Mouse (Mus musculus): Measurements from ENCODE around the gene Mrpl17. TPM values are rescaled to one million over a fixed set of nuclear protein-coding genes. Genes with fewer than 3 reads are reported as not detected.
"Not testable (repeated sequence)": the region's sequence is repeated elsewhere in the genome, so short reads cannot be mapped to it uniquely, and the experiment has no call there.

The Mrpl17 gene
- total RNA-seq (2015; ENCODE audit: low replicate concordance), result 52.9 and 69.0 TPM in 2 replicates
- 13.7 and 34.7 TPM in 2 replicates for total RNA-seq (2017; ENCODE audit: low replicate concordance)

GRCm38 (mm10) chr7:105810877-105811489 is at the start of gene Mrpl17:
TSS of gene Mrpl17 (minus strand) at chr7:105811099.
- peak; percentile 96 for ATAC-seq (replicated peaks; ENCODE audit: low FRiP score, poor library complexity, severe bottlenecking)

GRCm38 (mm10) chr7:105855718-105856560 is 45.0 kb upstream of the Mrpl17 start:
- not testable (repeated sequence) for ATAC-seq (replicated peaks; ENCODE audit: low FRiP score, poor library complexity, severe bottlenecking)

DNA sequence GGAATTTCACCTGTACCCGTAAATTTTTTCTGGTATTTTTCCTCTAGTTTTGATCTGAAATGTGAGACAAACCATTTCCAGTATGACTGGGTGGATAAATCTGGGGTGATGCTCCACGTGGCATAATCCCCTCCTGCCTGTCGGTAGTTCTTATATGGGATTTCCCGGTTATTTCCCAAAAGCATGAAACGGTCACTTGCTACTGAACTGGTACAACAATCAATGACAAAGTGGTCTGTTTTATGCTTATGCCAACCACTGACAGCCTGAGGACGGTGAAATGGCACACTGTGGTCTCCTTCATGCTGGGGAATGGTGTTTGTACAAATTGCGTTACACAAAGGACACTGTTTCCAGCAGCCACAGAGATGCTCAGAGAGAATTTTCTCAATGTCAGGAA is 13.4 kb upstream of the Mrpl17 start:
- no peak for ATAC-seq (replicated peaks; ENCODE audit: low FRiP score, poor library complexity, severe bottlenecking)

GRCm38 (mm10) chr7:105818483-105818882 is 7.6 kb upstream of the Mrpl17 start:
- no peak for ATAC-seq (replicated peaks; ENCODE audit: low FRiP score, poor library complexity, severe bottlenecking)

GRCm38 (mm10) chr7:105816736-105817135 is 5.8 kb upstream of the Mrpl17 start:
- no peak for ATAC-seq (replicated peaks; ENCODE audit: low FRiP score, poor library complexity, severe bottlenecking)

DNA sequence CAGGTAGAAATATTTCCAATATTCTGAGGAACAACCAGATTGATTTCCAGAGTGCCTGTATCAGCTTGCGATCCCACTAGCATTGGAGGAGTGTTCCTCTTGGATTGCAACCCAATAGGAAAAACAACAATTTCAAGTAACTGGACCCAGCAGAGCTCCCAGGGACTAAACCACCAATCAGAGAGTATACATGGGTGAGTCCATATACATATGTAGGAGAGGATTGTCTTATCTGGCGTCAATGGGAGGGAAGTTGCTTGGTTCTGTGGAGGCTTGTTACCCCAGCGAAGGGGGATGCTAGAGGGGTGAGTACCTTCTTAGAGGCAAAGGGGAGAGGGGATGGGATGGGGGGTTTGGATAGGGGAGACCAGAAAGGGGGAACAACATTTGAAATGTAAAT is 2.4 kb upstream of the Mrpl17 start:
- ATAC-seq (replicated peaks; ENCODE audit: low FRiP score, poor library complexity, severe bottlenecking), result no peak

- no peak for ATAC-seq (replicated peaks; ENCODE audit: low FRiP score, poor library complexity, severe bottlenecking)
These were observed 1.7 kb upstream of the Mrpl17 start for GRCm38 (mm10) chr7:105812566-105812965.

DNA sequence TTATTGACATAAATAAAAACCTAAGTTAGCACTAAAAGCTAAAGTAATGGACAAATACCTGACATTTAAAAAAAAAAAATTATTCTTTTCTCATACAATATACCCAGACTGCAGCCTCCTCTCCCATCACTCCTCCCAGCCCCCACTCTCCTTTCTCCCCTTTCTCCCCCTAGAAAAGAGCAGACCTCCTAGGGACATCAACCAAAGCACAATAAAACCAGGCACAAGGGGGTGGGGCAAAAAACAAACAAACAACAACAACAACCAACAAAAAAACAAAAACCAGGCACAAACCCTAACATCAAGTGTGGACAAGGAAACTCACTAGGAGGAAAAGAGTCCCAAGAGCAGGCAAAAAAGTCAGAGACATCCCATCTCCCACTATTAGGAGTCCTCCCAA is 617 bp upstream of the Mrpl17 start:
- ATAC-seq (replicated peaks; ENCODE audit: low FRiP score, poor library complexity, severe bottlenecking), result no peak

DNA sequence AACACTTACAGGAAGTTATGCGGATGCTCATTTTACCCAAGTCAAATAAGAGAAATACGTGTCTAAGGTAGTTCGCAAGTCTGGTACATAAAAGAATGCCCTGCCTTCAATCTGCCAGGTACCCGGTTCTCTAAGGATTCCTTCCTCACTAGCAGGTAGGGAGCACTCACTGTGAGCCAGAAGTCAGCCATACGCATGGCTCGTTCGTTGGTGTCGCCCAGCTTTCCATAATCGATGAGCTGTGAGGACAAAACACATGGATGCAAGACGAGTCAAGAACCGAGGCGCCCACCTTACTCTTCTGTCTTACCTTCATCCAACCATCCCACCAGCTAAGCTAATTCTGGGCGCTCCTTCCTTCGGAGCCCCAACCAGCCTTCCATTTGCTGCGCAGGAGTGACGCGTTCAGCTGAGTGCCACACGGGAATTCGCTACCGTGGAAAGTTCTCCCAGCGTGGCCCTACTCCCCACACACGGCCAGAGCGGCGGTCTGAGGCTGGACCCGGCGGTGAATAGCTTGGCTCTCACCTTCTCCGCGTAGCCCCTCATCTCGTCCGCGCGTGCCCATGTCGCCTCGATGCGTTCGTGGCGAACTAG is 521 bp downstream of the Mrpl17 start:
- no peak; the same call in 1 of the 2 replicates for ATAC-seq (replicated peaks; ENCODE audit: low FRiP score, poor library complexity, severe bottlenecking)

DNA sequence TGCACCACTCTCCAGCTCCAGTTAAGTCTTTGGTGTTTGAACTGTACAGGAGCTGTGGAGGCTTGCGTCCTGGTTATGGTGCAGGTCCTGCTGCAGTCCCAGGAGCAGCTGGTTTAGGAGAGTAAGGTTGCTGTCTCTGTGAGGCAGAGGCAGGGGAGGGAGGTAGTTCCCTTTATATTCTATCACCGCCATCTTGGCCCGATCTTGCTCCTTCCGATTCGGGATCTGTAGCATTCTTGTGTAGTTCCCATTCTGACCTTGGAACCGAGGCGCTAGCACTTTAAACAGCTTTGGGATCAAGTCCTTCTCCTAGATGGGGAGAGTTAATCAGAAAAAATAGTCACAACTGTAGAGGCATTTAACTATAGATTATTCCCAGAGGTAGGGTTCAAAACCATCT is 1.1 kb downstream of the Mrpl17 start:
- no peak for ATAC-seq (replicated peaks; ENCODE audit: low FRiP score, poor library complexity, severe bottlenecking)

DNA sequence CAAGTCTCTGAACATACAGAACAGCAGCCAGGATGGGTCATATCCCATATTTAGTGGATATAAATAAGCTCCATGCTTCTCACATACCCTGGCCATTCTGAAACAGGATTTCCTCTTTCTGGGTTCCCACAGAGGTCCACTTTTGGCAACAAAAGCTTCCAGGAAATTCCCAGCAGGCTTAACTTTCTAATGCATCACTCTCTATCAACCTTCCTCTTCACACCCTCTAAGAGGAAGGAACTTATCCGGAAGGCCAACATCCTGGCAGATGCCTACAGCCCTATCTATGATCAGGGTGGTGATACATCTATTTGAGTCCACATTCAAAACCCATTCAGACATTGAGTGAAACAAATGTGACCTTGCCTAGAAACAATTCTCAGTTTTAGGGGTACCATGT is 2.5 kb downstream of the Mrpl17 start:
- no peak for ATAC-seq (replicated peaks; ENCODE audit: low FRiP score, poor library complexity, severe bottlenecking)

DNA sequence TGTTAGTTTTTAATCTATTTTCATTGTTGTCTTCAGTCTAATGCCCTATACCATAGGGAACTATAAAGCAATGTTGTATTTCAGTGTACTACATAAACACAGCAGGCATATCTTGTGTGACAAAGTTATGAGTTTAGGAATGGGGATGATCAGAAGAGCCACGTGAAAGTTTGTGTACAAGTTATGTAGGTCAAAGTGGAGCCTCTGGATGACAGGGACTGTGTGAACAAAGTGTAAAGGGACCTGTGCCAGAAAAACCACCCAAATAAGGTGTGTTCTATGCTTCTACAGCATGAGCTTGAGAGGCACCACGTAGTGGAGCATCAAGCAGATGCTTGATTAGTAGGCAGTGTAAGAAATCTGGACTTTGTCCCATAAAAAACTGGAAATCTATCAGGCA is 4.2 kb downstream of the Mrpl17 start:
- ATAC-seq (replicated peaks; ENCODE audit: low FRiP score, poor library complexity, severe bottlenecking), result no peak

DNA sequence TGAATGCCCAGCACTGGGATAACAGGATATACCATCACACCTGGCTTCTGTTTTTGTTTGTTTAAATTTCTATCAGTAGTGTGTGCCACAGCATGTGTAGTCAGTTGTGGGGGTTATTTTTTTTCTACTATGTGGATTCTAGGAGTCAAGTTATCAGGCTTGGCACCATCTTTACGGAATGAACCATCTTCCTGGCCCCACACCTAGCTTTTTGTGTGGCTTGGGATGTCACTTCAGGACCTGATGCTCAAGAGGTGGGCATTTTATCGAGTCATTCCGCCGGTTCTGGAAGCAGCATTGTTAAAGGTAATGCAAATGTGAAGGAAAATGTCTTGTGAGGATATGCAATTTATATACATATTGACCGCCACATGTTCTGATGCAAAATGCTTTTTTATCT is 4.8 kb downstream of the Mrpl17 start:
- ATAC-seq (replicated peaks; ENCODE audit: low FRiP score, poor library complexity, severe bottlenecking), result no peak

GRCm38 (mm10) chr7:105803428-105803827 is 7.5 kb downstream of the Mrpl17 start:
- no peak for ATAC-seq (replicated peaks; ENCODE audit: low FRiP score, poor library complexity, severe bottlenecking)

- ATAC-seq (replicated peaks; ENCODE audit: low FRiP score, poor library complexity, severe bottlenecking), result no peak
These were observed 8.1 kb downstream of the Mrpl17 start for GRCm38 (mm10) chr7:105802771-105803170.

DNA sequence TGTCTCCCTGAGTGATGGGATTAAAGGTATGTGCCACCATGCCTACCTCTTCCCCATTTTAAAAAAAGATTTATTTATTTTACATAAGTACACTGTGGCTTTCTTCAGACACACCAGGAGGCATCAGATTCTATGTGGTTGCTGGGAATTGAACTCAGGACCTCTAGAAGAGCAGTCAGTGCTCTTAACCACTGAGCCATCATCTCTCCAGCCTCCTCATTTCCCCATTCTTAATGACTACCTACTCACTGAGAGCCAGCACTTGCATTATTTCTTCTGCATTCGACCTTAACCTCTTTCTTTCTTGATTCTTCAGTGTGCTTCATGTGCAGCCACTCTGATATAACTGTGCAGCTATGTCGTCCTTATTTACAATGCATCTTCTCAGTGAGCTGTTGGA is 8.6 kb downstream of the Mrpl17 start:
- no peak for ATAC-seq (replicated peaks; ENCODE audit: low FRiP score, poor library complexity, severe bottlenecking)

- ATAC-seq (replicated peaks; ENCODE audit: low FRiP score, poor library complexity, severe bottlenecking), result no peak
These were observed 13.9 kb downstream of the Mrpl17 start for GRCm38 (mm10) chr7:105796972-105797371.

GRCm38 (mm10) chr7:105795759-105796366 is 15.0 kb downstream of the Mrpl17 start:
- ATAC-seq (replicated peaks; ENCODE audit: low FRiP score, poor library complexity, severe bottlenecking), result no peak

DNA sequence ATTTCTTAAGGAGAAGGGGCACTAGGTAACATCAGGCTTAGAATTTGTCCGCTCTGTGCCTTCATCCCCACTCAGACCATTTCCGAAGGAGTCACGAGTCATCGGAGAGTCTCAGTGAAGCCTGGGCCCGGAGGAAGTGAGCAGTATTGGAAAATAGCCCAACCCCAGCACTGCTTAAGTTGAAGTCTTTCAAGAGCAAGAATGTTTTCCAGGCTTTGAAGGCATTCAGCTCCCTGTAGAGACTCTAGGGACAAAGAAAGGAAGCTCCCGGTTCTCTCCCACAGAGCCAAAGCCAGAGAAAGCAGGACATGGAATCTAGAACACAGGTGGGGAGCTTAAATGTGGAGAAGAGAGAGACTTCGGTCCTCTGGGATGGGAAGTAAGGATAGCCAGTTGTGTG is 17.2 kb downstream of the Mrpl17 start:
- ATAC-seq (replicated peaks; ENCODE audit: low FRiP score, poor library complexity, severe bottlenecking), result no peak

- ATAC-seq (replicated peaks; ENCODE audit: low FRiP score, poor library complexity, severe bottlenecking), result no peak
These were observed 19.8 kb downstream of the Mrpl17 start for GRCm38 (mm10) chr7:105791147-105791546.

Measured in erythroblast, adult 5-6 weeks (primary cell).